Mouse (Mus musculus) ovary, postnatal 14 days (tissue): ENCODE data around the gene Atp6v1f.

Source experiments
- DNase-seq: peaks from one replicate; pipeline ENCODE4 v3.0.0; 2022; ENCODE audit warnings: low spot score

Gene Atp6v1f

DNA sequence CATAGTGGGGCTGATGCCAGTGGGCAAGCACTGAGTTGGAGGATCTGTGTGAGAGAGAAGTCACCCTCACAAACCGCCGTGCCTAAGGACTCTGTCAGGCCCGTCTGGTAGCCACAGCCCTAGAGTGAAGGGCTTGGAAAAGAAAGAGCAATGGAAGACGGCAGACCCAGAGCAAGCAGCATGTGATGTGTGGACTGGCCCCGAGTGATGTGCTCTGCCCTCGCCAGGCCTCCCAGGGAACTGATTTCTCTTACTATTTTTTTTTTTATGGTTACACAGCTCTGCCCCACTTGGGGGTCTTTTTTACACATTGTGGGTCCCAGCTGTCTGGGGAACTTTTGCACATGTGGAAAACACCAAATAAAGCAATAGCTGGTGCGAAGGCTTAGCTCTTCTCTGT lies 6.0 kb upstream of the Atp6v1f start:
- no peak for DNase-seq

DNA sequence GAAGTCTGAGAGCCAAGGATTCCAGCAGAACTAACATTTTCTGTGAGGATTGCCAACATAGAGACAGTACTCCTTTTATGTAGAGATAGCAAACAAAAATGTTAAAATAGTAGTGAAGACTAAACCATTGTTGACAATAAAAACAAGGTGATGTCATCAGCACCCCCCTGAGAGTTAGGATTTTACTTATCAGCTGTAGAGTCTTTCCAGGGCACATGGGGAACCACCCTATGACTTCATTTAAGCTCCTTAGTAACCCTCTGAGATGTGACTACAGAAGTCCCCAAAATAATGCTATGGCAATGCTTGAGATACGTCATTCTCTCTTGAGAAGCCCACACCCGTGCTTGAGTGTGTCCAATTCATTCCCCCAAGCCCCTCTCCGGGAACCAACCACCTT lies 4.1 kb upstream of the Atp6v1f start:
- no peak for DNase-seq

DNA sequence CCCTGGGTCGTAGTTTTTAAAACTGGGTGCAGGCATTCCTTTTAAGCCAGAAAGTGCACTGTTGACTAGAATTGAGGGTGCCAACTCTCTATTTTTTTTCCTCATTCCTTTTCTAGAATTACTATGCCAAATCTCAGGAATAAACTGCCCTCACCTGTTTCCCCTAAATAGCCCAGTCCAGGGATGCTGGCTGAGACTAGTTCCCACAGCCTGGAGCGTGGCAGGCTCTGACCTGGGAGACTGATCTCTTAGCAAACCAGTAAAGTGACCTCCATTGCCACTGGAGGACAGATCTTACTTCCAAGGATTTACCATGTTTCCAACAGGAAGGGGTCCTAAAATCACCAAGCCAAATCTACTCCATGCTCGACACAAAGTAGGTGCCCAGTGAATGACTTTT lies 1.3 kb downstream of the Atp6v1f start:
- DNase-seq, result no peak

DNA sequence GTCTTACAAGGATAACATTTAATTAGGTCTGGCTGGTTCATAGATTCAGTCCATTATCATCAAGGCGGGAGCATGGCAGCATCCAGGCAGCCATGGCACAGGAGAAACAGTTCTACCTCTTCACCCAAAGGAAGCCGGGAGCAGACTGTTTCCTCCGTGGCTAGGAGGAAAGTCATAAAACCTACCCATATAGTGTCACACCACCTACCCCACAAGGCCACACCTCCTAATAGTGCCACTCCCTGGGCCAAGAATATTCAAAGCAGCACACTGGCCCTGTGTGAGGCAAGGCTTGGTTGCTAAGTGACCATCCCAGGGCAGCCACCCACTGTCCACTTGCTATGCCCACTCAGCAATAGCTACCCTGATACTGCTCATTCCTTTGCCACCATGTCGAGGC lies 3.6 kb downstream of the Atp6v1f start, which contains the start of gene Atp6v1fnb:
Gene Atp6v1fnb, plus strand, starts transcription at position 301 of the 400 bp plus-strand sequence.
- no peak for DNase-seq

DNA sequence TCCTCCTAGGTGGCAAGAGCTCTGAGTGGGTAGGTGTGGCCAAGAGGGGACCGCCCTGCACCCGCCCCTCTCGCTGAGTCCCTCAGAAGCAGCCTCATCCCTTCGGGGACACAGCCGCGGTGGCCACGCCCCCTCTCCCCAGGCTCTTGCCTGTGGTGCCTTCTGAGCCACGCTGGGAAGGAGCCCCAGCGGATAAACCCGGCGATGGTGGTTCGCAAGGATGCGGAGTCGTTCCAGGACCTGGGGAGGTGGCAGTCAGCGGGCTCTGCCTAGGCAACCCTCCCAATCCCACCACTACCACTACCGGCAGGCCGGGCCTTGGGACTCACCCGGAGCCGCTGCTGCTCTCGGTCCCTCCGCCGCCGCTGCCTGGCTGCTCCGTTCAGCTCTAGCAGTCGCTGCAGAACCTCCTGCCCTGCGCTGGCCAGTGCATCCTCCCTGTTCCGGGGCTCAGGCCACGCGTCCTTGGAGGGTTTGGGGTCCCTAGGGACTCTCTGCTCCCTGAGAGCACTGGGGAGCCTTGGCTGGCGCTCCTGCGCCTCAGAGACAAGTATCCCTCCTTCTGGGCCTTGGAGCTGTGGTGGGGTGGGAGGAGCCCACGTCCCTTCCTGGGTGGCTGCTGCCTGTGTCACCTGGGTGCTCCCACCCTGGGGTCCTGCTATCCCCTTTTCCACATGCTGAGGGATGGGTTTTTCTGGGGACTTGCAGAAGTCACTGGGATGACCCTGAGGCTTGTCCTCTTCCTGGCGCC lies 6.6 kb downstream of the Atp6v1f start:
- peak; percentile 46 for DNase-seq

GRCm38 (mm10) chr6:29474736-29475135 lies 7.2 kb downstream of the Atp6v1f start:
- no peak for DNase-seq

- DNase-seq, result no peak
These were observed 15.2 kb downstream of the Atp6v1f start for GRCm38 (mm10) chr6:29482691-29483090.

DNA sequence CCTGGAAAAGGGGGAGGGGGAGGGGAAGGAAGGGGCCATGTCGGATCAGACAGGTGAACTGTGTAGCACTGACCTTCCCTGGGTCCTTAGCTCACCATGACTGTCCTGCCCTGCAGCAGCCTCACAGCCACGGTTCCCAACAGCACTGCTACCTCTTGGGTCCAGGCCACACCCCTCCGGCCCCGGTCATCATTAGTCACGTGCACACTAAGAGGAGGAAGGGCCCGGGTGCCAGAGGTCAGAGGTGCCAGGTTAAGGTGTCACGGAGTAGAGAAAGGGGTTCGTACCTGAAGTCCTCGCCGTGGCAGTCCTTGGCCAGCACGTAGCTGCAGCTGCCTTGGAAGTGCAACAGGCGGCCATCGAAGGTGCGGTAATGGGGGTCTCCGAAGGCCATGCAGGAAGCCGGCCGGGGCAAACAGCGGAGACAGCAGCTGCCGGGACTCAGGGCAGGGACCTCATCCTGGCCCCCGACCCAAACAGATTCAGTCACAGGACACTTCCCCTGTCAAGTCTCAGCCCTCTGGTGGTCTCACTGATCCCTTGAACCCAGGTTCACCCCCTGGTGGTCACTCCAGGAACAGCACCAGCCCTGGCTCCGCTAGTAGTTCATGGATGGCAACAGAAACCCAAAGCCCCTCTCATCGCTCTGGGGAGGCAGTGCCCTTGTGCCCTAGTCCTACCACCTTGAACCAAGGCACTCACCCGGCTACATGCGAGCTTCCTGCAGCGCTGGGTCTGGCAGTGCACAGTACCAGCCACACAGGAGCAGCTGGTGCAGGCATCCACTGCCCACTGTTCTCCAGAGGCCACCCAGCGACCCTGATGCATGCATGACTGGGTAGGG lies 17.4 kb downstream of the Atp6v1f start:
- peak; percentile 68 for DNase-seq

DNA sequence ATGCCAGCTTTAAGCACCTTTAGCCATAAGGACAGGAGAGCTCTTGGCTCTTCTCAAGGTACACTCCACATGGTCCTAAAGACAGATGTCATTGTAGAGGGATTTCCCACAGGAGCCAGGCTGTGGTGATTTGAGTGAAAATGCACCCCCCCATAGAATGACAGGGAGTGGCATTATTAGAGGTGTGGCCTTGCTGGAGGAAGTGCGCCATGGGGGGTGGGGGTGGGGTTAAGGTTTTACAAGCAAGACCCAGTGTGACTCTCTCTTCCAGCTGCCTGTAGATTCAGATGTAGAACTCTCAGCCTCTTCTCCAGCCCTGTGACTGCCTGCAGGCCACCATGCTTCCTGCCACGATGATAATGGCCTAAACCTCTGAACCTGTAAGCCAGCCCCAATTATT lies 18.4 kb downstream of the Atp6v1f start:
- DNase-seq, result no peak

DNA sequence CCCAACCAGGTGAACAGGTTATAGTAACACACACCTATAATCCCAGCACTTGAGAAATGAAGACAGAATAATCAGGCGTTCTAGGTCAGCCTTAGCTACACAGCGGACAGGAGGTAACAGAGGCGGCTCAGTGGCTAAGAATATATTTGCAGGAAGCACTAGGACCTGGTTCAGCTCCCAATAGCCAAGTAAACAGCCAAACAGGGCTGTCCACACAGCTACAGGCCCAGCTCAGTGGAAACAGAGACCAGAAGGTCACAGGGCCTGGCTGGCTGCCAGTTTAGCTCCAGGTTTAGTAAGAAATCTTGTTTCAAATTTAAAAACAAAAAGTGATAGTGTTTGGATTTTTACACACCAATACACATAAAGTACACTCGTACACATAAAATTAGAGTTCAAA lies 26.6 kb downstream of the Atp6v1f start:
- no peak for DNase-seq

DNA sequence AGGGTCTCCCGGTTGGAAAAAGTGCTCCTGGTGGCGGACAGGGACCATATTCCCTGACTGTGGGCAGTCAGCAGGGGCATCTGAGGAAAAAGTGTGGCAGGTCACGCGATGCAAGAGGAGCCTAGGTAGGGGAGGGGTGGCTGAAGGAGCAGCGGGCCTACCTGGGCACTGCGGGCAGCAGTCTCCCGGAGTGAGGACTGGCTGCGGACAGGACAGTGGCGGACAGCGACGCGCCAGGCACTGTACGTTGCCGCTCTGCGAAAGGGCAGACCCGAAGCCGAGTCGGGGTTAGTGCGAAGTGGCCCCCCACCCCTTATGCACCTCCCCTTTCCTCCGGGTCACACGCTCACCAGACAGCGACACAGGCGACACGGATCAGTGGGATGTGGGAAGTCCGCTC lies 28.8 kb downstream of the Atp6v1f start:
- no peak for DNase-seq

DNA sequence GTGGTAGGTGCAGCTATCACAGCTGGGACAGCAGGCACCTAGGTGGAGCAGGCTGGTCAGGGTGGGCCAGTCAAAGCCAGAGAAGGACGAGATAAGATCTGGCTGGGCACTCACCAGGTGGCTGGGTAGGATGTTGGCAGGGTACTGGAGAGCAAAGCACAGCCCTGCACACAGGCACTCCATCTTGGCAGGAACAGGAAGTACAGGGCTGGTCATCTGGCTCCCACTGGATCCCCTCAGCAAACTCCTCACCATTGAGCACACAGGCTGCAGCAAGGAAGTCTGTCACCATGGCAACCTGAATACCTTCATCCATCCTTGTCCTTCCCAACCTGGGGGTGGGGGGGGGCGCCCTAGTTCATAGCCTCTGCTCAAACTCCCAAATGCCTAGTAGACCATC lies 30.3 kb downstream of the Atp6v1f start:
- DNase-seq, result no peak

DNA sequence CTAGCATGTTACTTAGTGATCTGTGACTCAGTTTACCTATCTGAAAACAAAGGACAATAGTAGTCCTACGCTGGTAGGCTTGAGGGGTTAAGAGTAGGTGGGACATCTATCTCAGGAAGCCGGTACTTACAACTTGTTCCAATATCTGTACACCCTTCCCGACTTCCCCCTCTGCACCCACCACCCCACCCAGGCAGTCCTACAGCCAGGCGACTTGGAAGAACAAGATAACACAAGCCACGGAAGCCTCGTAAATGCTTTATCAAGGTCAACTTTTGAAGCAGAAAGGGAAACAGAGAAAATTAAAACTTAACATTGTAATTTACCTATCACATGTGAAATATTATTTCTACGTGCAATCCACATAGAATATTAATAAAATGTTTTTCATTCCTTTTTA lies 32.7 kb downstream of the Atp6v1f start:
- no peak for DNase-seq

DNA sequence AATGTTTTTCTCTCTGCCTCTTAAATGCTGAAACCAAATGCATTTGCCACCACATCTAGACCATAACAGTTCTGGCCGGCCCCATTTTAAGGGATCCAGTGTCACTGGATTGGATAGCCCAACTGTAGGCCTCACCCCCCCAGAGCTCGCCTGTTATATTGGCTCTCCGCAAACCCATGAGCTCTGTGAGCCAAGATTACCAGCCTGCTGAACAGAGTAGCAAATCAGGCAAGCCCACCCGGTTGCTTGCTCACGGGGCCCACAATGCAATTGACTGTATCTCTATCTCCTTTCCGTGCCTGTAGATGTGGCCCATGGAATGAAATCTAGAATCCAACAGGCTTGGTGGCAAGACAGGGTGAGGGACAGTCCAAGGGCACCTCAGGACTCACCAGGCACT lies 33.3 kb downstream of the Atp6v1f start:
- no peak for DNase-seq

GRCm38 (mm10) chr6:29501599-29501998 lies 34.1 kb downstream of the Atp6v1f start:
- no peak for DNase-seq

- no peak for DNase-seq
These were observed 38.0 kb downstream of the Atp6v1f start for GRCm38 (mm10) chr6:29505493-29505892.

GRCm38 (mm10) chr6:29506834-29507233 lies 39.3 kb downstream of the Atp6v1f start:
- no peak for DNase-seq

DNA sequence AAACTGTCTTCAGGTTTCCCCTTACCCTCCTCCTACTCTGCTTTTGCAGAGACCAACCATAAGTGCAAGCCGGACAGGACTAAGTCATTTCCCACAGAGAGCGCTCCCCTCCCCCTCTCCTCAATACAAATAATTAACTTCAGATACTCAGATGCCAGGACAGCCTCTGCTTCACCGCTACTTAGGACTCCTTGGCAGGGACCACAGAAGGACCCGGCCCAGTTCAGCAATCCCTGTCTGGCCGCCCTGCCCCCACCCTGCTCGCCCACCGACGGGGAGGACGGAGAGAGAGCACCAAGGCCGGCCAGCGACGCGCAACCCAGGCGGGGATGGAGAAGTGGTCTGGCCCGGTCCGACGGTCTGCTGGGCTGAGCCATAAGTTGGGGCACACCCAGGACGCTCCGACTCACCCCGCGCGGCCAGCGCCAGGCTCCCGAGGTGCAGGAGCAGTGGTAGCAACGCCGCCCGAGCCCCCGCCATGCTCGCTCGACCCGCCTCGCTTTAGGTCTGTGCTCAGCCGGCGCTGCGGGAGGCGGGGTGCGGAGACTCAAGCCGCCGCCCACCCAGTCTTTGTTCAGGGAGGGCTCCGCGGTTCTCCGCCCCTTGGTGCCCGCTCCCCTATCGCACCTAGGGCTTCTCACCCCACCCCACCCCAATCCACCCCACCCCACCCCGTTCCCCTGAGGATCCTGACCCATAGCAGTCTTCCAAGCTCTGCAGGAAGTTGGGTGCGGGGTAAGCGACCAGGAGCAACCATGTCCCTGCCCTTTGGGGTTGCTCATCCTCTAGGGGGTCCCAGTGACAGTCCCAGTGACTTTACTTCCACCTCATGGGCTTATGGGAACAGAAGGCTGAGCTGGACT lies 40.2 kb downstream of the Atp6v1f start, which contains the start of gene Kcp:
Gene Kcp, minus strand, starts transcription at position 506 of the 863 bp plus-strand sequence.
- no peak for DNase-seq

DNA sequence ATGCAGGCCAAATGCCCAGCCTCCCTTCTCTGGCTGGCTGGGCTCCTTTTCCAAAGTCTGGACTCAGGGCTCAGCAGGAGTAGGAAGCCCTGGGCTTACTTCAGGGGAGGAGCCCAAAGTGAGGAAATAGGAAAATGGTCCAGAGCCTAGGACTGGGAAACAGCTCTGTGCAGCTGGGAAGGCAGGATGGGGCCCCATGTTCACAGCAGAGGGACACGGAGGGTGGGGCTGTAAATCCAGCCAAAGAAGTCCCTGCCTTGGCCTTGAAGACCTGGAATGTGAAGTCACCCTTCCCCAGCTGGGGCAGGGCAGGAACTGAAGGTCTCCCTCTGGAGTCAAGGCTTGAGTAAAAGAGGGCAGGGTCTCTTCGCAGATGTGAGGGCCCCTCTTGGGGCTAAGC lies 41.6 kb downstream of the Atp6v1f start:
- DNase-seq, result no peak

DNA sequence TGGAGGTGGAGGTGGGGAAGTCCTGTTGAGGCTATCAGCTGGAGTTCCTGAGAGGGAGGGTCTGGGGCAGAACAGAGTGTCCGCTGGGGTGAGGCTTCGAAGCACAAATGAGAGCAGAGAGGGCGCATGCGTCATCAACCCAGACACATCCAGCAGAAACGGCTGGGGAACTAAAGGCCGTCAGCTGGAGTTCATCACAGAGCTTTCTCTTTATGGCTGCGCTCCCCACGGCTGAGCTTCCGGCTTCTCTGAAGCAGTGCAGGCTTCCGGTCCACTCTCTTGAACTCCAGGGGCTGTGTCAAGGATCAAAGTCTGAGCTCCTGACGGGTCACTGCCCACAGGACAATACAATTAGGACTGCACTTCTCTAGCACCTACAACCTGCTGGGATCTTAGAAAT lies 45.8 kb downstream of the Atp6v1f start:
- DNase-seq, result no peak

- peak; percentile 61 for DNase-seq
These were observed 49.6 kb downstream of the Atp6v1f start for GRCm38 (mm10) chr6:29517139-29517538.
